Mouse (Mus musculus) kidney, embryonic 16.5 days (tissue): ENCODE data around the gene Tnfrsf21. TPM values are rescaled to one million over a fixed set of nuclear protein-coding genes. Genes with fewer than 3 reads are reported as not detected.
A peak's percentile ranks its signal among the peaks of the same experiment; 100 is the strongest.

ENCODE experiments used
- ATAC-seq: fragments of 200-750 bp; cut with Nextera tagmentation; 2 replicates; pipeline ENCODE4 v1.8.0; 2017; ENCODE audit warnings: moderate TSS enrichment; ENCODE audit not compliant: low FRiP score, low TSS enrichment
- H3K27ac ChIP-seq: fragments of 300-500 bp; sonication (generic); 2 replicates; pipeline ENCODE4 v1.5.1; 2014; ENCODE audit warnings: low read length
- H3K27me3 ChIP-seq: fragments of 300-500 bp; sonication (generic); 2 replicates; pipeline ENCODE4 v1.6.1; 2014; ENCODE audit warnings: low read length, control low read depth, mixed read lengths; ENCODE audit not compliant: insufficient read depth
- H3K36me3 ChIP-seq: fragments of 300-500 bp; sonication (generic); 2 replicates; pipeline ENCODE4 v1.6.1; 2014; ENCODE audit warnings: low read length, control low read depth, mixed read lengths; ENCODE audit not compliant: insufficient read depth
- H3K4me1 ChIP-seq: fragments of 300-500 bp; sonication (generic); 2 replicates; pipeline ENCODE4 v1.6.1; 2014; ENCODE audit warnings: low read length, control low read depth, mixed read lengths; ENCODE audit not compliant: insufficient read depth
- H3K4me2 ChIP-seq: fragments of 300-500 bp; sonication (generic); replicated peaks from 2 replicates; pipeline ENCODE4 v1.6.1; 2014; ENCODE audit warnings: low read depth, low read length
- H3K4me3 ChIP-seq: fragments of 300-500 bp; sonication (generic); 2 replicates; pipeline ENCODE4 v1.5.1; 2014; ENCODE audit warnings: mild to moderate bottlenecking, low read length
- H3K9ac ChIP-seq: fragments of 300-500 bp; sonication (generic); replicated peaks from 2 replicates; pipeline ENCODE4 v1.6.1; 2014; ENCODE audit warnings: low read length
- H3K9me3 ChIP-seq: fragments of 300-500 bp; sonication (generic); 2 replicates; pipeline ENCODE4 v1.6.1; 2016; ENCODE audit warnings: low read length, control low read depth
- WGBS: fragments of 180-500 bp; shearing (Covaris S2); extraction: QIAGEN DNeasy Blood & Tissue Kit; methylation state at CpG from one replicate; pipeline ENCODE4 v1.1.7; 2014; 5-methylcytosine and 5-hydroxymethylcytosine counted together
- polyA plus RNA-seq: library from polyadenylated mRNA; unstranded; fragments of >200 nt; fragmentation: Nextera tagmentation; extraction: Ambion mirVana; gene quantifications from 2 replicates; pipeline ENCODE4 v1.2.1, GENCODE M21; 2015

Gene Tnfrsf21
- polyA plus RNA-seq, 1 experiment from 2014 or later = 65.1 TPM

GRCm38 (mm10) chr17:43090948-43091724, 74.8 kb downstream of the Tnfrsf21 start:
- Histone ChIP-seq H3K27me3 (no peaks in the 10 kb centered on the region), H3K9me3 (no peaks in the 10 kb centered on the region), H3K4me1 (peaks cover 3% of the 10 kb centered on the region; the same call in 1 of the 2 replicates), H3K36me3 (peaks cover 21% of the 10 kb centered on the region), H3K9ac (no peak overlapping the region), H3K4me2 (no peak overlapping the region), H3K27ac (no peak overlapping the region), H3K4me3 (no peak overlapping the region)
- 95% methylated on average over 3 of the region's 3 CpGs for WGBS
- no peak for ATAC-seq

GRCm38 (mm10) chr17:43092280-43092995, 76.1 kb downstream of the Tnfrsf21 start:
- no peak overlapping the region for H3K9ac ChIP-seq
- no peak overlapping the region for H3K4me2 ChIP-seq
- H3K4me3 ChIP-seq = no peak overlapping the region
- peaks cover 14% of the 10 kb centered on the region; the same call in 1 of the 2 replicates for H3K36me3 ChIP-seq
- H3K4me1 ChIP-seq = peaks cover 3% of the 10 kb centered on the region
- no peaks in the 10 kb centered on the region for H3K27me3 ChIP-seq
- no peak for ATAC-seq
- 45% methylated on average over 8 of the region's 8 CpGs for WGBS
- H3K27ac ChIP-seq = peak overlapping the region; percentile 28
- H3K9me3 ChIP-seq = no peaks in the 10 kb centered on the region

DNA sequence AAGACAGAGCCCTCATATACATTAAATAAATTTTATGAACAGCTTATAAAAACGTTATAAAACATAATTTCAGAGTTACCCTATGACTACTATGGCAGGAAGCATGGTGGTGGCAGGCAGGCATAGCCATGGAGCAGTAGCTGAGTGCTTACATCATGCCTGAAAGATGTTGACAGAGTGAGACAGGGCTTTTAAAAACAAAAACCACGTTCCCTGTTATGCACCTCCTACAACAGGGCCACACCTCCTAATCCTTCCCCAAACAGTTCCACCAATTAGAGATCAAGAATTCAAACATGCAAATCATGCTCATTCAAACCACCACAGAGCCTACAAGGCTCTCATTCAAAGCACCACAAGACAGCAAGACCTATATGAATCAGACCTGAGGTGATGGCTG, 77.9 kb downstream of the Tnfrsf21 start:
- H3K9ac ChIP-seq = no peak overlapping the region
- H3K27ac ChIP-seq = no peak overlapping the region
- H3K4me3 ChIP-seq = no peak overlapping the region
- no peaks in the 10 kb centered on the region for H3K27me3 ChIP-seq
- no peaks in the 10 kb centered on the region for H3K9me3 ChIP-seq
- no peak overlapping the region for H3K4me2 ChIP-seq
- WGBS = 44% methylated on average over 2 of the region's 2 CpGs
- 0 out of 2 replicates have a peak, but pooled peaks cover 3% of the 10 kb centered on the region for H3K36me3 ChIP-seq
- no peak for ATAC-seq
- peaks cover 2% of the 10 kb centered on the region for H3K4me1 ChIP-seq

DNA sequence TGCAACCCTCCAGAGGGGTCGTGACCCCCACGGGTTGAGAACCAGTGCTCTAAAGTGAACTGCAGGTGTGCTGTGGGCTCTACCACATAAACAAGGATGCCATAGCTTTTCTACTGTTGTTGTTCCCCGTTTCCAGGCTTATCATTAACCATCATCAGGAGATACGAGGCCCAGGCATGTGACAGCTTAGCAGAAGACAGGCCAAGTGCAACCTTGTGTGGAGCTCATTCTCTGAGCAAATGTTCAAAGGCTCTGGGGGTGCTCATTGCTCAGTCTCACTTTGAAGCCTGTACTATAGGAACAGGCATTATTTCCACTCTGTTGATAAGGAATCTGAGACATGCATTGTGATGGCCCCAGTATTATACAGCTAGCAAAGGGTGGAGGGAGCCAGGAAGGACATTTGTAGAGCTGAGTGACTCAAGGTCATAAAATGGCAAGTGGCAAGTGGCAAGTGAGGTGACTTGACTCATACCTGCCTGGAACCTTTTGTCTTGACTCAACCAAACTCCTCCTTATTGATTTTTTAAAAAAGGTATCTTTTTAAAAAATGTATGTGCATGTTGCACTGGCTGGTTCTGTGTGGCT, 80.8 kb downstream of the Tnfrsf21 start:
- H3K27ac ChIP-seq = no peak overlapping the region
- no peak overlapping the region for H3K4me3 ChIP-seq
- no peak overlapping the region for H3K4me2 ChIP-seq
- peak; percentile 69; the same call in 1 of the 2 replicates for ATAC-seq
- no peak overlapping the region for H3K9ac ChIP-seq
- H3K4me1 ChIP-seq = no peaks in the 10 kb centered on the region; the same call in 1 of the 2 replicates
- H3K36me3 ChIP-seq = no peaks in the 10 kb centered on the region
- H3K9me3 ChIP-seq = no peaks in the 10 kb centered on the region
- WGBS = 59% methylated on average over 4 of the region's 4 CpGs
- H3K27me3 ChIP-seq = no peaks in the 10 kb centered on the region

DNA sequence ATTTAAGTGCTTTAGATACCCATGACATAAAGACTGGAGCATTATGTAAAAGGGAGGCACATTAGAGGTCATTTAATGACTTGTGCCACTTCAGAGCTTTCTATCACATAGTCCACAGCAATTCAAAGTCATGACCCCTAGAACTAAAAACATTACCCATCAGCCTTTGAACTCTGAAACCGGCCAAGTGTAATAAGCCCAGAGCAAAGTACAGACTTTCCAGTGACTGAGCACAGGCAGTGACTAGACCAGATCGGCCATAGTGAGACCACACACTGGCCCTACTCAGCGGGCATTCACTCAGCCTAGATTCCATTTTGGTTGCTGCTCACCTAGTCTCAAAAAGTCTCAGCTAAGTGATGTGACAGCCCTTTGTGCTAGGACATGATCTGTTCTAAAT, 89.8 kb downstream of the Tnfrsf21 start:
- H3K4me3 ChIP-seq = no peak overlapping the region
- H3K27me3 ChIP-seq = no peaks in the 10 kb centered on the region
- 36% methylated on average over 3 of the region's 3 CpGs for WGBS
- H3K4me2 ChIP-seq = no peak overlapping the region
- no peaks in the 10 kb centered on the region for H3K4me1 ChIP-seq
- peak overlapping the region; percentile 67 for H3K27ac ChIP-seq
- H3K36me3 ChIP-seq = no peaks in the 10 kb centered on the region
- H3K9me3 ChIP-seq = no peaks in the 10 kb centered on the region
- peak; percentile 92 for ATAC-seq
- no peak overlapping the region for H3K9ac ChIP-seq

GRCm38 (mm10) chr17:43107338-43107737, 91.0 kb downstream of the Tnfrsf21 start:
- H3K36me3 ChIP-seq = no peaks in the 10 kb centered on the region
- H3K4me1 ChIP-seq = no peaks in the 10 kb centered on the region
- no peak for ATAC-seq
- H3K27me3 ChIP-seq = no peaks in the 10 kb centered on the region
- no peak overlapping the region for H3K27ac ChIP-seq
- 89% methylated on average over 5 of the region's 5 CpGs for WGBS
- no peak overlapping the region for H3K9ac ChIP-seq
- no peaks in the 10 kb centered on the region for H3K9me3 ChIP-seq
- H3K4me2 ChIP-seq = no peak overlapping the region
- no peak overlapping the region for H3K4me3 ChIP-seq

- no peaks in the 10 kb centered on the region for H3K27me3 ChIP-seq
- 64% methylated on average over 4 of the region's 4 CpGs for WGBS
- H3K4me2 ChIP-seq = no peak overlapping the region
- no peak overlapping the region for H3K9ac ChIP-seq
- H3K4me3 ChIP-seq = no peak overlapping the region
- no peak for ATAC-seq
- no peaks in the 10 kb centered on the region for H3K9me3 ChIP-seq
- H3K36me3 ChIP-seq = no peaks in the 10 kb centered on the region
- H3K4me1 ChIP-seq = 0 out of 2 replicates have a peak, but pooled peaks cover 6% of the 10 kb centered on the region
- H3K27ac ChIP-seq = peak overlapping the region; percentile 20; the same call in 1 of the 2 replicates
These were observed 93.1 kb downstream of the Tnfrsf21 start for GRCm38 (mm10) chr17:43109501-43109900.

- Histone ChIP-seq H3K4me2 (no peak overlapping the region), H3K9ac (no peak overlapping the region), H3K27ac (no peak overlapping the region), H3K4me1 (0 out of 2 replicates have a peak, but pooled peaks cover 9% of the 10 kb centered on the region), H3K9me3 (no peaks in the 10 kb centered on the region), H3K27me3 (no peaks in the 10 kb centered on the region), H3K4me3 (no peak overlapping the region), H3K36me3 (no peaks in the 10 kb centered on the region)
- WGBS = 66% methylated on average over 9 of the region's 9 CpGs
- ATAC-seq = no peak
These were observed 94.0 kb downstream of the Tnfrsf21 start for GRCm38 (mm10) chr17:43110168-43110885.

DNA sequence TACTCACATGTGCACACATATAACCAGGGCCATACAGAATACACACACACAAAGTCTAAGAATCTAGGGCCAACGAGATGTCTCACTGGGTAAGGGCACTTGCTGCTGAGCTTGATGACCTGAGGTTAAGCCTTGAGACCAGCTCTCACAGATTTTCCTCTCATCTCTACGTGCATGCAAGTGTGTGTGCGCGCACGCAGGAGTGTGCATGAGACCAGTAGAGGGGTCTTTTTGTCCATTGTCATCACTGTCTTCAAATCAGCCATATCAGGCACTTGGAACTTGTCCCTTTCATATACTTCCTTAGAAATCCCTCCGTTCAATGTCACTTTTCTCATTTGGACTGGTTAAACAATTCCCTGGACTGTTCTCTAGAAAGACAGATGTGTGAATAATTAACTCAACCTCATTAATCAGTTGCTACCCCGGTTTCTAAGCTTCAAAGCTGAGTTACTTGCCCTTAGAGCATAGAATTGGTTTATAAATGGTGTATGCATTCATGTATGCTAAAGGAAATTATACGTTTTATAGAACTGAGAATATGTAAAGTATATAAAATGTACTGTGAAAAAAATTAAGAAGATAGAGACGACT, 97.1 kb downstream of the Tnfrsf21 start:
- H3K9ac ChIP-seq = no peak overlapping the region
- H3K4me1 ChIP-seq = peaks cover 18% of the 10 kb centered on the region; the same call in 1 of the 2 replicates
- H3K36me3 ChIP-seq = no peaks in the 10 kb centered on the region
- 60% methylated on average over 9 of the region's 9 CpGs for WGBS
- H3K4me3 ChIP-seq = no peak overlapping the region
- H3K9me3 ChIP-seq = no peaks in the 10 kb centered on the region
- no peaks in the 10 kb centered on the region for H3K27me3 ChIP-seq
- ATAC-seq = peak; percentile 62; the same call in 1 of the 2 replicates
- H3K27ac ChIP-seq = peak overlapping the region; percentile 89
- H3K4me2 ChIP-seq = no peak overlapping the region
